Mouse (Mus musculus) lung, embryonic 14.5 days (tissue): ENCODE measurements around the gene Proser3. TPM values are rescaled to one million over a fixed set of nuclear protein-coding genes. Genes with fewer than 3 reads are reported as not detected.
A peak's percentile ranks its signal among the peaks of the same experiment; 100 is the strongest.

Experiments
- ATAC-seq: fragments of 200-750 bp; cut with Nextera tagmentation; 2 replicates; pipeline ENCODE4 v1.8.0; 2017; ENCODE audit warnings: mild to moderate bottlenecking, moderate TSS enrichment, moderate library complexity; ENCODE audit not compliant: insufficient read depth
- DNase-seq: peaks from one replicate; pipeline ENCODE4 v3.0.0-alpha.2; 2015
- H3K27ac ChIP-seq: fragments of 300-500 bp; sonication (generic); 2 replicates; pipeline ENCODE4 v1.5.1; 2014; ENCODE audit warnings: low read depth, mild to moderate bottlenecking, moderate library complexity
- H3K27me3 ChIP-seq: fragments of 300-500 bp; sonication (generic); 2 replicates; pipeline ENCODE4 v1.6.1; 2014; ENCODE audit warnings: low read length, control low read depth; ENCODE audit not compliant: insufficient read depth
- H3K36me3 ChIP-seq: fragments of 300-500 bp; sonication (generic); 2 replicates; pipeline ENCODE4 v1.6.1; 2014; ENCODE audit warnings: control low read depth; ENCODE audit not compliant: insufficient read depth
- H3K4me1 ChIP-seq: fragments of 300-500 bp; sonication (generic); 2 replicates; pipeline ENCODE4 v1.6.1; 2014; ENCODE audit warnings: antibody characterized with exemption, control low read depth; ENCODE audit not compliant: insufficient read depth
- H3K4me2 ChIP-seq: fragments of 300-500 bp; sonication (generic); 2 replicates; pipeline ENCODE4 v1.6.1; 2014; ENCODE audit warnings: mild to moderate bottlenecking
- H3K4me3 ChIP-seq: fragments of 300-500 bp; sonication (generic); 2 replicates; pipeline ENCODE4 v1.5.1; 2014; ENCODE audit warnings: low read depth, low read length
- H3K9ac ChIP-seq: fragments of 300-500 bp; sonication (generic); 2 replicates; pipeline ENCODE4 v1.6.1; 2014
- H3K9me3 ChIP-seq: fragments of 300-500 bp; sonication (generic); 2 replicates; pipeline ENCODE4 v1.6.1; 2016; ENCODE audit warnings: low read depth, low read length, control low read depth
- CTCF ChIP-seq: IDR thresholded peaks from 2 replicates; pipeline ENCODE4 v1.5.1; 2016; ENCODE audit warnings: antibody characterized with exemption, low read depth
- WGBS: fragments of 180-500 bp; shearing (Covaris S2); extraction: QIAGEN DNeasy Blood & Tissue Kit; methylation state at CpG from one replicate; pipeline ENCODE4 v1.1.7; 2014; 5-methylcytosine and 5-hydroxymethylcytosine counted together
- polyA plus RNA-seq: library from polyadenylated mRNA; unstranded; fragments of >200 nt; fragmentation: Nextera tagmentation; extraction: Ambion mirVana; gene quantifications from 2 replicates; pipeline ENCODE4 v1.2.1, GENCODE M21; 2014

Proser3 gene
- polyA plus RNA-seq, 1 experiment from 2014 or later = 18.3 TPM

GRCm38 (mm10) chr7:30593579-30594509 is 41.7 kb upstream of the Proser3 start:
- no peak for TF ChIP-seq CTCF
- DNase-seq (no peak), ATAC-seq (no peak)
- H3K4me1 ChIP-seq = 0 out of 2 replicates have a peak, but pooled peaks cover 3% of the 10 kb centered on the region
- H3K27ac ChIP-seq = no peak overlapping the region
- 69% methylated on average over 10 of the region's 10 CpGs for WGBS
- no peak overlapping the region for H3K4me3 ChIP-seq
- no peaks in the 10 kb centered on the region for H3K36me3 ChIP-seq
- H3K27me3 ChIP-seq = no peaks in the 10 kb centered on the region
- no peaks in the 10 kb centered on the region for H3K9me3 ChIP-seq
- H3K9ac ChIP-seq = no peak overlapping the region
- H3K4me2 ChIP-seq = no peak overlapping the region

GRCm38 (mm10) chr7:30592772-30593423 is 40.8 kb upstream of the Proser3 start:
- 32% methylated on average over 5 of the region's 5 CpGs for WGBS
- Histone ChIP-seq H3K4me3 (no peak overlapping the region), H3K4me2 (no peak overlapping the region), H3K9ac (no peak overlapping the region), H3K27me3 (no peaks in the 10 kb centered on the region), H3K36me3 (no peaks in the 10 kb centered on the region), H3K4me1 (0 out of 2 replicates have a peak, but pooled peaks cover 3% of the 10 kb centered on the region), H3K27ac (no peak overlapping the region), H3K9me3 (no peaks in the 10 kb centered on the region)
- DNase-seq (no peak), ATAC-seq (no peak)
- no peak for TF ChIP-seq CTCF

GRCm38 (mm10) chr7:30591605-30591951 is 39.5 kb upstream of the Proser3 start:
- Histone ChIP-seq H3K36me3 (peaks cover 2% of the 10 kb centered on the region), H3K9ac (no peak overlapping the region), H3K27me3 (no peaks in the 10 kb centered on the region), H3K9me3 (no peaks in the 10 kb centered on the region), H3K4me2 (no peak overlapping the region), H3K4me3 (no peak overlapping the region), H3K27ac (no peak overlapping the region), H3K4me1 (0 out of 2 replicates have a peak, but pooled peaks cover 3% of the 10 kb centered on the region)
- 57% methylated on average over 4 of the region's 4 CpGs for WGBS
- TF ChIP-seq CTCF = no peak
- DNase-seq (no peak), ATAC-seq (no peak)

GRCm38 (mm10) chr7:30590927-30591604 is 39.0 kb upstream of the Proser3 start:
- Histone ChIP-seq H3K4me2 (no peak overlapping the region), H3K9me3 (no peaks in the 10 kb centered on the region), H3K4me3 (no peak overlapping the region), H3K4me1 (0 out of 2 replicates have a peak, but pooled peaks cover 3% of the 10 kb centered on the region), H3K27ac (no peak overlapping the region), H3K36me3 (peaks cover 7% of the 10 kb centered on the region), H3K9ac (no peak overlapping the region), H3K27me3 (no peaks in the 10 kb centered on the region)
- WGBS = 80% methylated on average over 9 of the region's 9 CpGs
- no peak for DNase-seq
- TF ChIP-seq CTCF = no peak
- ATAC-seq = no peak

- Histone ChIP-seq H3K4me3 (peak overlapping the region; percentile 94), H3K4me2 (peak overlapping the region; percentile 82), H3K27me3 (no peaks in the 10 kb centered on the region), H3K36me3 (peaks cover 21% of the 10 kb centered on the region), H3K4me1 (0 out of 2 replicates have a peak, but pooled peaks cover 3% of the 10 kb centered on the region), H3K9ac (peak overlapping the region; percentile 59), H3K9me3 (no peaks in the 10 kb centered on the region), H3K27ac (peak overlapping the region; percentile 93)
- peak; percentile 95 for TF ChIP-seq CTCF
- peak; percentile 96 for DNase-seq
- ATAC-seq = peak; percentile 67
- 25% methylated on average over 40 of the region's 40 CpGs for whole genome bisulfite sequencing
These were observed 37.6 kb upstream of the Proser3 start for GRCm38 (mm10) chr7:30589435-30590301.

- no peak for TF ChIP-seq CTCF
- Histone ChIP-seq H3K9me3 (no peaks in the 10 kb centered on the region), H3K27me3 (no peaks in the 10 kb centered on the region), H3K36me3 (peaks cover 30% of the 10 kb centered on the region), H3K4me1 (0 out of 2 replicates have a peak, but pooled peaks cover 3% of the 10 kb centered on the region), H3K4me3 (peak within 1 kb of the TSS; percentile 94), H3K9ac (peak within 1 kb of the TSS; percentile 98), H3K27ac (peak within 1 kb of the TSS; percentile 93), H3K4me2 (peak within 1 kb of the TSS; percentile 82)
- under 1% methylated on average over 49 of the region's 68 CpGs for WGBS
- DNase-seq (peak; percentile 98), ATAC-seq (peak; percentile 97)
These were observed 36.8 kb upstream of the Proser3 start, which contains the start of gene Kmt2b for GRCm38 (mm10) chr7:30588676-30589434. Gene Kmt2b, minus strand, starts transcription at chr7:30588726.
